Mouse (Mus musculus) liver, adult (tissue): ENCODE data around the gene Arntl2.

Experiments used
- GATA4 ChIP-seq: IDR thresholded peaks from 2 replicates; pipeline ENCODE4 v1.6.1; 2014; ENCODE audit warnings: mild to moderate bottlenecking, low read length; ENCODE audit not compliant: insufficient replicate concordance

Gene Arntl2

DNA sequence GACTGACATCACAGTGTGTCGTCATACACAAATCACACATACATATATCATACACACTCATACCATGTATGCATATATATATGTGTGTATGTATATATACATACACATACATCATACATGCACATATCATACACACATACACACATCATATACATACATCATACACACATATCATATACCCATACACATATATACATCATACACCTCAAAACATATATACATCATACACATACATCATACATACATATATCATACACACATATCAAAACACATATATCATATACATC is 29.6 kb downstream of the Arntl2 start:
- TF ChIP-seq GATA4, result no peak

DNA sequence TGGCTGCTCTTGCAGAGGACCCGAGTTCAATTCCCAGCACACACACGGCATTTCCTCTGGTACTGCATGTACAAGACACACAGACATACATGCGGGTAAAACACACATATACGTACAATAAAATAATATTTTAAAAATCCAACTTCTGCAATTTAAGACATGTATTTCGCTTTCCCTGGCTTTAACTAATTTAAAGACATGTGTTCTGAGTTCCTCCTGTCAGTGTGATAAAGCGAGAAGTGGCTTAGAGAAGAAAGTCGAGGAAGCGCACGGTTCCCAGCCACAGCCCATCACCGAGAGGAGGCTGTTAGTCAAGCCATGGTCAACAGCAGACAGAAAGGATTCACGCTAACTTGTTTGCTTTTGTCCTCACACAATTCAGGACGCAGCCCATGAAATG is 35.5 kb downstream of the Arntl2 start:
- no peak for TF ChIP-seq GATA4

DNA sequence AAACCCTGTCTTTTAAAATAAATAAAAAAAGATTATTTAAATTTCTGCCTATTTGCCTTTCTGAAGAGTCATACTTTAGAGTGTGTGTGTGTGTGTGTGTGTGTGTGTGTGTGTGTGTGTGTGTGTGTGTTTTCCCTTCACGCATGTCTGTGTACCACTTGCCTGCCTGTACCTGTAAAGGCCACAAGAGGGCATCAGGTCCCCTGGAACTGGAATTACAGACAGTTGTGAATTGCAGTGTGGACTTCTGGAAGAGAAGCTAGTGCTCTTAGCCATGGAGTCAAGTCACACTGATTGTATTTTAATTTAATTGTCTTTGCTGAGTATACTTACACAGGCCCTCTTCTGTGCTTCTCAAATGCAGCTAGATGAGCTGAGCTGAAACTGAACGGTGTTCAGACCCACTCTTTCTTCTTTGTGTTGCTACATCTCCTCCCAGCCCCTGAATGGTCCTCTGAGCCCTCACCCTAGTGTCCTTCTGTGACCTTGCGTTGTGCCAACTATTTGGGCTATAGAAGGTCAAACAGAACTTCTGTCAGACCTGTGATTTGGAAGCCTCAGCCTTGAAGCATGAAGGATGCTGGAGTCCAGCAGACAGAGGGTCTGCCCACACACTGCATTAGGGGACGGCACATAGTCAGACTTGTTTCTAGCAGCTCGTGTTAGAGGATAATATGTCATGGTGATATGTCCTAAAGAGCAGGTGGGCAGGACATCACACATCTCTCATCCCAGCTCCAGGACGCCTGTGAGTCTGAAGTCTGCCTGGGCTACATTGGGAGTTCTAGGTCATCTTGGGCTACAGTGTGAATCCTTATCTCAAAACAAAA is 37.8 kb downstream of the Arntl2 start:
- TF ChIP-seq GATA4, result no peak

DNA sequence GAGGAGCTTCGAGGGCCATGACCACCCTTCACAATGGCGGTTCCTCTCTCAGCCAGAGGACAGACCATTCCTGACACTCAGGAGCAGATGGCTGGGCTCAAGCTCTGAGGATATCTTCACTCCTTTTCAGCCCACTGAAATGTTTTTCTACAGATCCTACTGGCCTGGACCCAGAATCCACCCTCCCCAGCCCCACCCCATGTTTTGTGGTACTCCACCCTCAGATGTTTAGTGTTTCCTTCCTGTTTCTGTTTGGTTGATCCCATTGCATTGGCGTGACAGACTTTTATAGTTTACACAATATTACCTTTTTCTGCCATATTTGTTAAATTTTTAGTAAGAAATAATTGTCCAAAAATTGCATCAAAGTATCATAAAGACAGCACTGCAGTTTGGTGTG is 38.5 kb downstream of the Arntl2 start:
- TF ChIP-seq GATA4, result no peak

DNA sequence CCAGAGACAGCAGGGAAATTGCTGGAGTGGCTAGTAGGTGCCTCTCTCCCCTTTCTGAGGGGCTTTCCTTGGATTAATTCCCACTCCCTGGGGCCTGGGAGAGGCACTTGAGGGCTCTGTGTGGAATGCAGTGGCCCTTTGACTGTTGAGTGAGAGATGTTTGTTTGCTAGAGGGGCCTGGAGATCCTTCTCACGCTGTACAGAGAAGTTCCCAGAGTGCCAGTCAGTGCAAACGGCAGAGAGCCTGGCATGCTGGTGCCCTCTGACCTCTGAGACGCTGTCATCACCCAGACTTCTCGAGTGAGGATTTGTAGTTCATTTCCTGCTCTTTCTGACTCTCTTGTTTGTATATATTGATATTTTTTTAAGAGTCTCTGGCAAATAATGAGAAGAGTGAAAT is 39.9 kb downstream of the Arntl2 start:
- TF ChIP-seq GATA4, result no peak

DNA sequence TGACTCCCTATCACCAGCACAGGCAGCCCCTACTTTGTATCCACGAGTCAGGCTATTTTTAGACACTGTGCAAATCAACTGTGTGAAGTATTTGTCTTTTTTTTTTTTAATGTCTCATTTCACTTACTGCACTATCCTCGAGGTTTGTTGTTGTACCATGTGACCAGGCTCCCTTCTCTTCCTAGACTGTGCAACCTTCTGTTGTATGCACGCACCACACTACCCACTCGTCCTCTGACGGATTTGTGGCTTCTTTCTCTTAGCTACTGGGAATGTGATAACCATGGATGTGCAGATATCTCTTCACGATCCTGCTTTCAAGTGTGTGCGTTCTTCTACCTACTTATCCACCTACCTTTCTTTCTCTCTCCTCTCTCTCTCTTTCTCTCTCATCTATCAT is 41.5 kb downstream of the Arntl2 start:
- TF ChIP-seq GATA4, result no peak

DNA sequence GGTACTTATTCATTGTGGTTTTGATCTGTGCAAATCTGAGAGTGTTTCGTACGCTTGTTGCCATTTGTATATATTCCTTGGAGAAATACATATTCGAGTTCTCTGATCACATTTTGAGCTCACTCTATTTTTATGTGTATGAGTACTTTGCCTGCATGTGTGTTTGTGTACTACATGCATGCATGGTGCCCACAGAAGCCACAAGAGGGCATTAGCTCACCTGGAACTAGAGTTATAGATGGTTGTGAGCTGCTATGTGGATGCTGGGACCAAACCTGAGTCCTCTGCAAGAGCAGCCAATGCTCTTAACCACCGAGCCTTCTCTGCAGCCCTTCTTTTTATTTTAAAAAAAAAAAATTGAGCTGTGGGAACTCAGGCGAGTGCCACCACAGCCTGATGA is 42.5 kb downstream of the Arntl2 start:
- no peak for TF ChIP-seq GATA4

DNA sequence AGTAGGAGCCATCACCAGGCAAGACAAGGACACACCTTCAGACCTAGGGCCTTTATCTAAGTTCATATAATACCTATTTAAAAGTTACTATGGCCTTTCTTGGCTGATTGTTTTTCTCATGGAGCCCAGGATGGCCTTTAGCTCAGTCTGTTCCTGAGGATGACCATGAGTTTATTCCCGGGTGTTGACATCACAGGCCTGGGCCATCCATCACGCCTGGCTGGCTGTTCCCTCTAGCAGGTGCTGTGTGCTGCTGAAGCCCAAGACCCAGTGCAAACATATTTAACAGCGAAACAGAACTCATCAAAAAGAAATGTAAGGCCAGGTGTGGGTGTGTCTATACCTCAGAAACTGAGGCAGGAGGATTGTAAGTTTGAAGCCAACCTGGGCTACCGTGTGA is 43.0 kb downstream of the Arntl2 start:
- no peak for TF ChIP-seq GATA4

DNA sequence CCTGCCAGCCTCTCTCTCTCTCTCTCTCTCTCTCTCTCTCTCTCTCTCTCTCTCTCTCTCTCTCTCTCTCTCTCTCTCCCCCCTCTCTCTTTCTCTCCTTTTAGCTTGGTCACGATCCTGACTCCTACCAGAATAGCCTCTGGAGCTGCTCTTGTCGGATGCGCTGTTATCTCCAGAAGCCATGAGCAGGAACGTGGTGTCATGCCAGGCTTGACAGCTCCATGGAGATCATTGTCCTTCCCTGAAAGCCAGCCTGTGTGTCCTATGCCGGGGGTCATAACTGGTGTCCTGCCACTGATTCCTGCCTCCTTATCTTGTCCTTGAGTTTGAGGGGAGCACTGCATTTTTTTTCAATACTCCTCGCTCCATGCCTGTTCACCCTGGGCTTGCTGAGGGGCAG is 49.0 kb downstream of the Arntl2 start:
- TF ChIP-seq GATA4, result no peak

DNA sequence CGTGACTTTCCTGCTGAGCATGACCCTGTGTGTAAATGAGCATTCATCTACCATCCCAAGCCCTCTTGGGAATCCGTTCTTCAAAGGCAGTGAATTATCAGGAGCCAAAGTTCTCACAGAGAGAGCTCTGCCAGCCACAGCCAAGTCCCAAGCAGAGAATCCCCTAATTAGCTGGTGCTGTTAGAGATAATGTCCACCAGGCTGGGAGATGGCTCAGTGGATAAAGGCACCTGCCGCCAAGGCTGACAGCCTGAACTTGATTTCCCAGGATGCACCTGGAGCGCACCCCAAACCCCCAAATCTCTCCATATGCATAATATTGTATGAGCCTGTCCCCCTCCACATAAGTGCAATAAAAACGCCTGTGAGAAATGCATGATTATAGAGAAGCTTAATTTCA is 49.5 kb downstream of the Arntl2 start:
- TF ChIP-seq GATA4, result no peak

DNA sequence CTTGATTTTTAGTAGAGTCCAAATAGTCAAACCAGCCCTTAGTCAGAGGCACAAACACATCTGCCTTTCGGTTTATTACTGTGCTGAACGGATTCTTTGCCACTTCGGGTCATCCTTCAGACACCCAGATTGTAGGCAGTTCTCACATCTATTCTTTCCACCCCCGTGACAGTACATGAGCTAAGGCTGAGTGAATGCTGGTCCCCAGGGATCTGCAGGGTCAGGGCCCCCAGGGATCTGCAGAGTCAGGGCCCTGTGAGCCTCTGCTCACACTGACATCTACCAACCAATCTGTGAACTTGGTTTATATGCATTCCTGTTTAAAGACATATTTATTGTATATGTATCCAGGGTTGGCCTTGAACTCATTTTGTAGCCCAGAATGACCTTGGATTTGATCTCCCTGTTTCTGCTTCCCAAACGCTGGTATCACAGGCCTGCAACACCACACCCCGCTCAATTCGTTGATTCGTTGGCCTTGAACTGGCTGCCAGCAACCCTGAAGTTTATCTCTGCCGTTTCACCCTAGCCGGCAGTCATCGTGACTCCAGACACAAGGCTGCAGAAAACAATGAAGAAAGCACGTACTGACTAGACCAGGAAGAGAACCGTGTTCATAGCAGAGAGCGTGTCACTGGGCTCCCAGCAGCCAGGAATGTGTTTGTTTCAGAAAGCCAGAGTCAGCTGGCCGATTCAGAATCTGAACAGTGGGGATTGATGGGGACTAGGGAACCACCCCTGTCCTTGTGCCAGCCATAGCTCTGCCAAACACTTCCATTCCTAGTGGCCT is 50.3 kb downstream of the Arntl2 start:
- TF ChIP-seq GATA4, result no peak

DNA sequence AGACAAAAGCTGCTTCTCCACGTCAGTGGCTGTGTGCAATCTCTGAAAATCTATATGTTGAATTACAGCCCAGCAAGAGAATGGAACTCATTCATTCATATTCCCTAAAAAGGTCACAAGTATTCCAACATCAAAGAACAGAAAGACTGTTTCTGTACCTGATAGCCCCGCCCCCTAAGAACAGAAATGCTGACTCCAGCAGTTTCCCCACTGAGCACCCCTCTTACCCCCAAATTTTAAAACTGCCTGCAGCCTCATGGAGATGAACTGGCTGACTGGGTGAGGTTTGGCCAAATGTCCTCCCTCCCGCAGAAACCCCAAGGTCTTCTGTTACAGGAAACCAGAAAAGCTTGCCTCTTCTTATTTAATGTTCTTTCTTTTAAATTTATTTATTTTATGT is 51.5 kb downstream of the Arntl2 start:
- TF ChIP-seq GATA4, result no peak

DNA sequence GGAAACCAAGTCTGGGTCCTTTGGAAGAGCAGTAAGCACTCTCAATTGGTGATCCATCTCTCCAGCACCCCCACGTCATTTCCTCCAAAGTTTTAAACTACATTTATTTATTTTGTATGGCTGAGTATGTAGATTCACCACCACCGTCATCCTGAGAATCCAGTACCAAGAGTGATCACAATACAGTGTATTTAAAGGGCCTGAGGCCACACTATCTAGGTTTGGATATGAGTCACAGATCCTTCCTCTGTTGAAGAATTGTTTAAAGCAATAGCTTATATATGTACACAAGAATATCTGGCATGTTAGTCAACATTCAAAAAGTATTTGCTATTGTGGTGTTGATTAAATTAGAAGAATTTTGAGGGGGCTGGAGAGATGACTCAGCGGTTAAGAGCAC is 52.4 kb downstream of the Arntl2 start:
- TF ChIP-seq GATA4, result no peak

DNA sequence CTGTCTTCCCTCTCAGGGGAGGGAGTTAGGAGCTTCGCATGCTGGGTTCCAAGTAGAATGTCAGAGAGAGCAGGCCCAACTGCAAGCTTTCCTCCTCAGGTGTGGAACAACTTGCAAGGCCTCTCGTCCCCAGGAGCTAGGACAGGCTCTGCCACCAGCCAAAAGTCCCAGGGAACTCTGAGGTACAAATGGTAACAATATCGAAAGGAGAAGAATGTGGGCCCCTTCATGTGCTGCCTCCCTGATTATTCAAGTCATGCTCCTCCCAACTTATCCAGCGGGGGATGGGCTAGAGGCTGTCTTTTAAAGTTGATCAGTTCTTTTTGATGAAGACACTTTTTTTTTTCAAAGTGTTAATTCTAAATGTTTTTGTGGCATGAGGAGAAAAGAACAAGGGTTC is 54.2 kb downstream of the Arntl2 start, which contains the start of gene Smco2:
Gene Smco2, plus strand, starts transcription at position 55 of the 400 bp plus-strand sequence.
- no peak for TF ChIP-seq GATA4

DNA sequence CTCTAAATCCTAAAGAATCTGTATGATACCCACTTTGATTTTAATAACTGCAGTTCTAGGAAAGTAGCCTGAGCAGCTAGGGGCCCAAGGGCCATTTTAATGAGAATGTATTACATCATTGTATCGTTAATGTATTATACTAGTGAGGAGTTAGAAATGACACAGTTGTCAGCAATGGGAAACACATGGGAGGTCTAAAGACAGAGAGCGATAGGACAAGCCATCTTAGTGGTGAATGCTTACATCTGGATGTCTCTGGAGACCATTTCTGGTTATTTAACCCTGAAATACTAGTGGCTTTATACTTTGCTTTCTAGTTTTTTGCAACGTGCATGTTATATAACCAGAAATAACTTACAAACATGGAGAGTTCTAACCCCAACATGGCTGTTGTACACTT is 56.1 kb downstream of the Arntl2 start:
- TF ChIP-seq GATA4, result no peak

DNA sequence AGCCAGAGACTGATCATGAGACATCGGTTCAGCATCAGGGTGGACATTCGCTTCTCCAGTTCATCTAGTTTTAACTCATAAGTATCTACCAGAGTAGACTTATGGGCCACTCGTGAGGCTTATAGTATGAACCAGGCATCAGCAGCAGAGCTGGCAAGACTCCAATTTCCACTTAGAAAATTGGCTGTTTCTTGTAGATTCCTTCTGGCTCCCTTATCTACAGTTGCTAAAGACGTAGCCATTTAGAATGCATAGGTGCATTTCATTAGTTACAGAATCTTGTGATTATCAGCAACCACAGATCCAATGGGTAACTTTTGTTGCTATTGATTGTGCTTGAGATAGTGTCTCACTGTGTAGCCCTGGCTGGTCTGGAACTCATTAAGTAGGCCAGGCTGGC is 56.9 kb downstream of the Arntl2 start:
- no peak for TF ChIP-seq GATA4

DNA sequence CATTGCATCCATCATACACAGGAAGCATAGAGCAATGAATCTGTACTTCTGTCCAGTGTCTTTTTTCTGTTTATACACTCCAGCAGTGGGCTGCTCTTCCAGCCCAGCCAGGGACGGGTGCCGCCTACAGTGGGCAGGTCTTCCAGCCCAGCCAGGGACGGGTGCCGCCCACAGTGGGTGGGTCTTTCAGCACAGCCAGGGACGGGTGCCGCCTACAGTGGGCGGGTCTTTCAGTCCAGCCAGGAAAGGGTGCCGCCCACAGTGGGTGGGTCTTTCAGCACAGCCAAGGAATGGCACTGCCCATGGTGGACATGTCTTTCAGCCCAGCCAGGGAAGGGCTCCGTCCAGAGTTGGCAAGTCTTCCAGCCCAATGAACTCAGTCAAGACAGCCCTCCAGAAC is 59.3 kb downstream of the Arntl2 start:
- TF ChIP-seq GATA4, result no peak
